Mouse (Mus musculus) lung, postnatal 0 days (tissue): Measurements from ENCODE around the gene Cdc42ep5. TPM values are rescaled to one million over a fixed set of nuclear protein-coding genes. Genes with fewer than 3 reads are reported as not detected.
"Not testable (repeated sequence)": the region's sequence is repeated elsewhere in the genome, so short reads cannot be mapped to it uniquely, and the experiment has no call there.

ENCODE experiments used
- ATAC-seq: fragments of 200-750 bp; cut with Nextera tagmentation; 2 replicates; pipeline ENCODE4 v1.8.0; 2017; ENCODE audit warnings: moderate library complexity
- DNase-seq: peaks from one replicate; pipeline ENCODE4 v3.0.0-alpha.2; 2016; ENCODE audit warnings: low spot score
- H3K27ac ChIP-seq: fragments of 300-500 bp; sonication (generic); 2 replicates; pipeline ENCODE4 v1.5.1; 2014; ENCODE audit warnings: antibody characterized with exemption, mild to moderate bottlenecking, low read length, mixed read lengths
- H3K27me3 ChIP-seq: fragments of 300-500 bp; sonication (generic); replicated peaks from 2 replicates; pipeline ENCODE4 v1.6.1; 2014; ENCODE audit warnings: low read length, mixed read lengths; ENCODE audit not compliant: insufficient read depth
- H3K36me3 ChIP-seq: fragments of 300-500 bp; sonication (generic); 2 replicates; pipeline ENCODE4 v1.6.1; 2014; ENCODE audit warnings: low read length, mixed read lengths; ENCODE audit not compliant: insufficient read depth
- H3K4me1 ChIP-seq: fragments of 300-500 bp; sonication (generic); 2 replicates; pipeline ENCODE4 v1.6.1; 2014; ENCODE audit warnings: antibody characterized with exemption, low read depth, low read length, mixed read lengths; ENCODE audit not compliant: insufficient read depth
- H3K4me2 ChIP-seq: fragments of 300-500 bp; sonication (generic); replicated peaks from 2 replicates; pipeline ENCODE4 v1.6.1; 2014; ENCODE audit warnings: low read depth, mild to moderate bottlenecking, low read length, moderate library complexity, mixed read lengths
- H3K4me3 ChIP-seq: fragments of 300-500 bp; sonication (generic); 2 replicates; pipeline ENCODE4 v1.5.1; 2014; ENCODE audit warnings: low read depth, low read length
- H3K9ac ChIP-seq: fragments of 300-500 bp; sonication (generic); replicated peaks from 2 replicates; pipeline ENCODE4 v1.6.1; 2014; ENCODE audit warnings: low read depth, mild to moderate bottlenecking
- H3K9me3 ChIP-seq: fragments of 300-500 bp; sonication (generic); 2 replicates; pipeline ENCODE4 v1.6.1; 2016; ENCODE audit warnings: low read length, mixed read lengths
- CTCF ChIP-seq: IDR thresholded peaks from 2 replicates; pipeline ENCODE4 v1.5.1; 2016; ENCODE audit warnings: antibody characterized with exemption, mild to moderate bottlenecking
- EP300 ChIP-seq: IDR thresholded peaks from 2 replicates; pipeline ENCODE4 v1.6.1; 2016; ENCODE audit warnings: antibody characterized with exemption, mild to moderate bottlenecking, control low read depth
- WGBS: fragments of 180-500 bp; shearing (Covaris S2); extraction: QIAGEN DNeasy Blood & Tissue Kit; methylation state at CpG from one replicate; pipeline ENCODE4 v1.1.7; 2014; 5-methylcytosine and 5-hydroxymethylcytosine counted together
- polyA plus RNA-seq: library from polyadenylated mRNA; unstranded; fragments of >200 nt; fragmentation: Nextera tagmentation; extraction: Ambion mirVana; gene quantifications from 2 replicates; pipeline ENCODE4 v1.2.1, GENCODE M21; 2015

The Cdc42ep5 gene
- polyA plus RNA-seq, result 46.7 and 51.1 TPM in 2 replicates

GRCm38 (mm10) chr7:4164090-4164910, at the start of gene Cdc42ep5:
TSS of gene Cdc42ep5 (minus strand) at chr7:4164860.
- no peaks in the 10 kb centered on the region for H3K9me3 ChIP-seq
- DNase-seq (peak; percentile 90), ATAC-seq (peak; percentile 94)
- H3K27me3 ChIP-seq, result no peaks in the 10 kb centered on the region
- peak within 1 kb of the TSS; percentile 55 for H3K9ac ChIP-seq
- WGBS, result under 1% methylated on average over 19 of the region's 20 CpGs
- no peaks in the 10 kb centered on the region for H3K36me3 ChIP-seq
- H3K4me1 ChIP-seq, result no peaks in the 10 kb centered on the region; the same call in 1 of the 2 replicates
- H3K4me3 ChIP-seq, result peak within 1 kb of the TSS; percentile 54
- peak within 1 kb of the TSS; percentile 85 for H3K4me2 ChIP-seq
- TF ChIP-seq CTCF (no peak), EP300 (0 out of 2 replicates have a peak, but pooled peaks have one; percentile 17)
- peak within 1 kb of the TSS; percentile 71 for H3K27ac ChIP-seq

GRCm38 (mm10) chr7:4213436-4213835, 48.8 kb upstream of the Cdc42ep5 start:
- not testable (repeated sequence) for ATAC-seq, H3K9me3 ChIP-seq

GRCm38 (mm10) chr7:4208626-4209025, 44.0 kb upstream of the Cdc42ep5 start:
- no peak overlapping the region for H3K4me3 ChIP-seq
- DNase-seq (peak; percentile 11), ATAC-seq (no peak)
- H3K9me3 ChIP-seq, result no peaks in the 10 kb centered on the region
- 36% methylated on average over 2 of the region's 2 CpGs for WGBS
- H3K4me2 ChIP-seq, result no peak overlapping the region
- H3K4me1 ChIP-seq, result no peaks in the 10 kb centered on the region
- no peaks in the 10 kb centered on the region for H3K27me3 ChIP-seq
- no peaks in the 10 kb centered on the region for H3K36me3 ChIP-seq
- H3K9ac ChIP-seq, result no peak overlapping the region
- H3K27ac ChIP-seq, result no peak overlapping the region
- peak; percentile 40 for TF ChIP-seq CTCF
- no peak for TF ChIP-seq EP300

More at GRCm38 (mm10) chr7:4213436-4213835, 48.8 kb upstream of the Cdc42ep5 start:
- H3K36me3 ChIP-seq, H3K4me3 ChIP-seq, H3K4me2 ChIP-seq, H3K27ac ChIP-seq, H3K9ac ChIP-seq, H3K4me1 ChIP-seq, H3K27me3 ChIP-seq, DNase-seq: not testable (repeated sequence)

GRCm38 (mm10) chr7:4207126-4207525, 42.5 kb upstream of the Cdc42ep5 start:
- Histone ChIP-seq H3K27ac (no peak overlapping the region), H3K36me3 (no peaks in the 10 kb centered on the region), H3K4me1 (no peaks in the 10 kb centered on the region), H3K4me2 (no peak overlapping the region), H3K9ac (no peak overlapping the region), H3K27me3 (no peaks in the 10 kb centered on the region), H3K9me3 (no peaks in the 10 kb centered on the region), H3K4me3 (no peak overlapping the region)
- TF ChIP-seq CTCF, result no peak
- DNase-seq, result peak; percentile 14
- no peak for ATAC-seq
- WGBS, result 72% methylated on average over 1 of the region's 1 CpGs

- H3K4me2 ChIP-seq, result no peak overlapping the region
- H3K9me3 ChIP-seq, result no peaks in the 10 kb centered on the region
- no peaks in the 10 kb centered on the region for H3K27me3 ChIP-seq
- no peaks in the 10 kb centered on the region for H3K36me3 ChIP-seq
- H3K4me3 ChIP-seq, result no peak overlapping the region
- H3K27ac ChIP-seq, result no peak overlapping the region
- ATAC-seq (no peak), DNase-seq (peak; percentile 58)
- no peaks in the 10 kb centered on the region for H3K4me1 ChIP-seq
- TF ChIP-seq CTCF, result peak; percentile 41
- no peak for TF ChIP-seq EP300
- 43% methylated on average over 3 of the region's 3 CpGs for WGBS
- H3K9ac ChIP-seq, result no peak overlapping the region
Measured at GRCm38 (mm10) chr7:4178438-4178837, 13.8 kb upstream of the Cdc42ep5 start.

GRCm38 (mm10) chr7:4170193-4170938, 5.7 kb upstream of the Cdc42ep5 start:
- H3K4me1 ChIP-seq, result no peaks in the 10 kb centered on the region
- TF ChIP-seq EP300, result no peak
- TF ChIP-seq CTCF, result no peak
- ATAC-seq (no peak), DNase-seq (no peak)
- H3K27me3 ChIP-seq, result no peaks in the 10 kb centered on the region
- no peak overlapping the region for H3K4me2 ChIP-seq
- no peak overlapping the region for H3K4me3 ChIP-seq
- 62% methylated on average over 6 of the region's 6 CpGs for WGBS
- H3K9me3 ChIP-seq, result no peaks in the 10 kb centered on the region
- H3K9ac ChIP-seq, result no peak overlapping the region
- H3K27ac ChIP-seq, result no peak overlapping the region
- H3K36me3 ChIP-seq, result no peaks in the 10 kb centered on the region
